Mouse (Mus musculus) heart, embryonic 14.5 days (tissue): ENCODE results near the gene Tenm2. TPM values are rescaled to one million over a fixed set of nuclear protein-coding genes. Genes with fewer than 3 reads are reported as not detected.

Source experiments
- ATAC-seq: fragments of 200-750 bp; cut with Nextera tagmentation; 2 replicates; pipeline ENCODE4 v1.8.0; 2017; ENCODE audit warnings: low read depth, moderate TSS enrichment; ENCODE audit not compliant: insufficient number of reproducible peaks, insufficient read depth, low FRiP score
- H3K27ac ChIP-seq, 2 experiments: fragments of 200-500 bp in 1 of 2; fragments of 300-500 bp in 1 of 2; sonication (generic) in 1 of 2; replicated peaks in 1 of 2; 2 replicates each; pipeline ENCODE4 v1.5.1; 2012 to 2014; ENCODE audit warnings: low read depth in 2 of 2, low read length in 2 of 2, control low read depth in 1 of 2, mild to moderate bottlenecking in 1 of 2, mixed read lengths in 1 of 2; ENCODE audit not compliant: control insufficient read depth in 1 of 2, insufficient read depth in 1 of 2
- H3K27me3 ChIP-seq: fragments of 300-500 bp; sonication (generic); 2 replicates; pipeline ENCODE4 v1.6.1; 2014; ENCODE audit warnings: mild to moderate bottlenecking, low read length, control low read depth; ENCODE audit not compliant: control insufficient read depth, insufficient read depth
- H3K36me3 ChIP-seq: fragments of 300-500 bp; sonication (generic); 2 replicates; pipeline ENCODE4 v1.6.1; 2014; ENCODE audit warnings: mild to moderate bottlenecking, control low read depth, low read length, mixed read lengths; ENCODE audit not compliant: control insufficient read depth, insufficient read depth
- H3K4me1 ChIP-seq, 2 experiments: fragments of 200-500 bp in 1 of 2; fragments of 300-500 bp in 1 of 2; sonication (generic) in 1 of 2; 2 replicates each; pipeline ENCODE4 v1.6.1; 2012 to 2014; ENCODE audit warnings: low read length in 2 of 2, control low read depth in 1 of 2, mixed read lengths in 1 of 2; ENCODE audit not compliant: control insufficient read depth in 2 of 2, insufficient read depth in 2 of 2
- H3K4me2 ChIP-seq: fragments of 300-500 bp; sonication (generic); 2 replicates; pipeline ENCODE4 v1.6.1; 2014; ENCODE audit warnings: mild to moderate bottlenecking, low read length
- H3K4me3 ChIP-seq, 2 experiments: fragments of 200-500 bp in 1 of 2; fragments of 300-500 bp in 1 of 2; sonication (generic) in 1 of 2; 2 replicates each; pipeline ENCODE4 v1.5.1; 2012 to 2014; ENCODE audit warnings: low read length in 2 of 2, mild to moderate bottlenecking in 2 of 2, control low read depth in 1 of 2, low read depth in 1 of 2, moderate library complexity in 1 of 2; ENCODE audit not compliant: control insufficient read depth in 1 of 2, insufficient read depth in 1 of 2
- H3K9ac ChIP-seq: fragments of 300-500 bp; sonication (generic); 2 replicates; pipeline ENCODE4 v1.6.1; 2014; ENCODE audit warnings: mild to moderate bottlenecking, low read length
- H3K9me3 ChIP-seq: fragments of 300-500 bp; sonication (generic); 2 replicates; pipeline ENCODE4 v1.6.1; 2016; ENCODE audit warnings: low read length, control low read depth; ENCODE audit not compliant: control insufficient read depth
- WGBS: fragments of 180-500 bp; shearing (Covaris S2); extraction: QIAGEN DNeasy Blood & Tissue Kit; methylation state at CpG from one replicate; pipeline ENCODE4 v1.1.7; 2014; 5-methylcytosine and 5-hydroxymethylcytosine counted together
- polyA plus RNA-seq: library from polyadenylated mRNA; unstranded; fragments of >200 nt; fragmentation: Nextera tagmentation; extraction: Ambion mirVana; gene quantifications from 2 replicates; pipeline ENCODE4 v1.2.1, GENCODE M21; 2014

The Tenm2 gene
- polyA plus RNA-seq, 1 experiment from 2014 or later, result 0.96 TPM

- H3K4me3 ChIP-seq, result no peak overlapping the region
- 76% methylated on average over 3 of the region's 3 CpGs for WGBS
- no peak overlapping the region for H3K4me2 ChIP-seq
Measured at GRCm38 (mm10) chr11:36149092-36149491, 1086.7 kb downstream of the Tenm2 start.

DNA sequence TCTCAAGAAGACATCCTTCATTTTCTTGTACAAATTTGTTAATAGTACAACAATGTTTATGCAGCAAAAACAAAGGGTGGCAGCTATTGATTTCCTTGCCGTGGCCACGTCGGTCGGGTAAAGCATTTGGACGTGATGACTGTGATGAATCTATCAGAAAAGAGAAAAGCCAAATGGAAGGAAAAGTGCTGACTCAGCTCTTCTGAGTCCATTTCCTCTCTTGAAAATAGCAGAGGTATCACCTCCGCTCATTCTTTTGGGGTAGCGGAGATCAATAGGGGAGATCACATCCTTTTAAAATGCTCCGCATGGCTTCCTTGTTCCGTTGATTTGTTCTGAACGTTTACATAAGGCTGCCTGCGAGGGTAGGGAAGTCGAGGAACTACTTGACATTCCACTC, 1090.7 kb downstream of the Tenm2 start:
- 81% methylated on average over 12 of the region's 12 CpGs for WGBS
- Histone ChIP-seq H3K4me1 (0 out of 4 replicates have a peak, but pooled peaks cover 0 to 2% of the 10 kb centered on the region in 2 experiments), H3K4me2 (no peak overlapping the region), H3K9me3 (no peaks in the 10 kb centered on the region), H3K27me3 (no peaks in the 10 kb centered on the region), H3K27ac (no peak overlapping the region), H3K36me3 (no peaks in the 10 kb centered on the region), H3K9ac (no peak overlapping the region), H3K4me3 (no peak overlapping the region)
- no peak for ATAC-seq

More at GRCm38 (mm10) chr11:36149092-36149491, 1086.7 kb downstream of the Tenm2 start:
- no peaks in the 10 kb centered on the region for H3K9me3 ChIP-seq
- no peak overlapping the region for H3K9ac ChIP-seq
- H3K4me1 ChIP-seq, result peaks cover 0 to 7% of the 10 kb centered on the region in 2 experiments; a peak in 3 of 4 replicates
- no peaks in the 10 kb centered on the region for H3K36me3 ChIP-seq
- no peaks in the 10 kb centered on the region for H3K27me3 ChIP-seq
- H3K27ac ChIP-seq, result no peak overlapping the region
- no peak for ATAC-seq

DNA sequence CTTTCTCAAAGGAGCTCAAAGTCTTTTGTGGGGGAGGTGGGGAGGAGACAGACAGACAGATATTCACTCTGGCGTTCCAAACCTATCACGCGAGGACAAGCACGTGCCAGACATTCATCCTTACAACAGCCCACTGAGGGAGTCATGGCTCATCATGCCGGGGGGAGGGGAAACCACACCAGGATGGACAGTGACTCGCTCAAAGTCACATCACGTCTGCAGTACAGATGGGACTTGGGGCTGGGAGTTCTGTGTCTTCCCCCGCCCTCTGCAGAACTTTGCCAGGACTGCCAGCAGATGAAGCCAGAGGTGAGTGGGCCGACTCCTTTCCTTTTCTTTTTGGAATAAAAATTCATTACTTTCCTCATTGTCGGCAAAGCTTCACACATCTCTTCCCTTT, 1095.4 kb downstream of the Tenm2 start:
- H3K4me2 ChIP-seq, result no peak overlapping the region
- H3K4me1 ChIP-seq, result no peaks in the 10 kb centered on the region
- H3K27ac ChIP-seq, result no peak overlapping the region
- no peaks in the 10 kb centered on the region for H3K9me3 ChIP-seq
- no peak overlapping the region for H3K9ac ChIP-seq
- H3K36me3 ChIP-seq, result no peaks in the 10 kb centered on the region
- no peaks in the 10 kb centered on the region for H3K27me3 ChIP-seq
- 78% methylated on average over 10 of the region's 10 CpGs for WGBS
- no peak for ATAC-seq
- no peak overlapping the region for H3K4me3 ChIP-seq

DNA sequence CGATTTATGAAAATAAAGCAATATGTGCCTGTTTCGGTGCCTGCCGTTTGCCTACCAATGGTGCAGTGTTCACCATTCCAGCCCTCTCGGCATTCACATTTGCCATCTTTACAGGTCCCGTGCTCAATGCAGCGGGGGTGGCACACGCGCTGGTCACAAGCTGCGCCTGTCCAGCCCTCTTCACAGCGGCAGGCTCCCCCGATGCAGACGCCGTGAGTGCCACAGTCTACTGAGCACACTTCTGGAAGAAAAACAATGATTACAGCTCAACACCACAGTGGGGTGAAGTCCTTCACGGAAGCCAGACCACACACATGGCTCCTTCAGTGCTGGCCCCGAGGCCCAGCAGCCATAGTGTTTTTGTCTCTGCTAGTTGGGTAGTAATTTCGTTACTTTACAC, 1096.2 kb downstream of the Tenm2 start:
- Histone ChIP-seq H3K4me3 (no peak overlapping the region), H3K4me1 (no peaks in the 10 kb centered on the region), H3K4me2 (no peak overlapping the region), H3K9ac (no peak overlapping the region), H3K27me3 (no peaks in the 10 kb centered on the region), H3K9me3 (no peaks in the 10 kb centered on the region), H3K27ac (no peak overlapping the region), H3K36me3 (no peaks in the 10 kb centered on the region)
- 73% methylated on average over 16 of the region's 16 CpGs for WGBS
- no peak for ATAC-seq

DNA sequence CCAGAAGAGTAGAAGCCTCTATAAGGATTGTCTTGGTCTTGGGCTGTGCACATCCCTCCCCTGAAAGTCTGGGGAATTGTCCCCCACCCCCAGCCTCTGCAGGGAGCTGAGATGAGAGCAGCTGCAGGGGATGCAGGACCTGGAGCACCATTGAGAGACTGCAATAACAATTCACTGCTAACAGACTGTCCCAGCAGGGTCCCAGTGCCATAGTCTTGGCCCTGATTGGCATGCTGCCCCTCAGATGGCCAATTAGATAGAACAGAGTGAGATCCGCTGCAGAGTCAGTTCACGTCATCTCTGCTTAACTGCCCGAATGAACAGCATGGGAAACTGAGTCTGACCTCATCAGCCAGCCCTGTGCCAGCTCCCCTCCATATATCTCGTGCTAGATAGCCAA, 1097.9 kb downstream of the Tenm2 start:
- 72% methylated on average over 4 of the region's 4 CpGs for WGBS
- Histone ChIP-seq H3K9me3 (no peaks in the 10 kb centered on the region), H3K4me1 (no peaks in the 10 kb centered on the region), H3K9ac (no peak overlapping the region), H3K27ac (no peak overlapping the region), H3K4me2 (no peak overlapping the region), H3K36me3 (no peaks in the 10 kb centered on the region), H3K27me3 (no peaks in the 10 kb centered on the region), H3K4me3 (no peak overlapping the region)
- ATAC-seq, result no peak

DNA sequence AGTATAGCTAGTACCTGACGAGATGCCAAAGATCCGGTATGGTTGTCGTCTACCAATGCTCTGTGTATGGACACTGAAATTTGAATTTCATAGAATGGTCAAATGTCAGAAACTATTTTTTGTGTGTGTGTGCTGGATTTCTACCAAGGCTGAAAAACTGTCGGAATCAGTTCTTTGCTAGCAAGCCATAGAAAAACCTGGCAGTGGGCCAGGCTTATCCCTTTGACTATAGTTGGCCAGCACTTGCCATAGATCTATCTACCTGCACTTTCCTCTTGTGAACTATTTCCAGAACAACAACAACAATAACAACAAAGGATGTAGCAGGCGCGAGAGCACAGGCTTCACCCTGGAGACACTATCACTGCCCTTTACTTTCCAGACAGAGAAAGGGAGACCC, 1098.5 kb downstream of the Tenm2 start:
- no peaks in the 10 kb centered on the region for H3K9me3 ChIP-seq
- no peak for ATAC-seq
- no peak overlapping the region for H3K9ac ChIP-seq
- no peaks in the 10 kb centered on the region for H3K36me3 ChIP-seq
- 79% methylated on average over 6 of the region's 6 CpGs for WGBS
- H3K4me3 ChIP-seq, result no peak overlapping the region
- H3K27me3 ChIP-seq, result no peaks in the 10 kb centered on the region
- H3K4me2 ChIP-seq, result no peak overlapping the region
- H3K27ac ChIP-seq, result no peak overlapping the region
- H3K4me1 ChIP-seq, result no peaks in the 10 kb centered on the region

GRCm38 (mm10) chr11:36134645-36135044, 1101.1 kb downstream of the Tenm2 start:
- no peak for ATAC-seq
- Histone ChIP-seq H3K27me3 (no peaks in the 10 kb centered on the region), H3K9me3 (no peaks in the 10 kb centered on the region), H3K4me1 (no peaks in the 10 kb centered on the region), H3K27ac (no peak overlapping the region), H3K4me3 (no peak overlapping the region), H3K9ac (no peak overlapping the region), H3K36me3 (no peaks in the 10 kb centered on the region), H3K4me2 (no peak overlapping the region)
- WGBS, result 75% methylated on average over 9 of the region's 9 CpGs

DNA sequence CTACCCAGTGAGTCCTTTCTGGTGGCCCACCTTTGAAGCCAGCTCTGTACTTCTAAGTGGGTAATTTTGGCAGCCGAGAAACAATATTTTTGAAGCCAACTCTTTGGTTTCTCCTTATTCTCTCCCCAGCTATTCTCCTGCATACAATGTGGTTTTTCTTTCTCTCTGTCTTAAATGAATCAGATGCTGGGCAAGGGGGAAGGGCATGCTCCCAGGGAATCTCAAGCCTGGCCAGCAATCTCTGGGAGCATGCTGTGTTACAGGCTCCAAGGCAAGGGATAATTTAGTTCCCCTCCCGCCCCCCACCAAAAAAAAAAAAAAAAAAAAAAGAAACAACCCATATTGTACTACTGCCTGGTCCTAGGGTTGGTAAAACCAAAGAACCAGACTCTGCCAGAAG, 1112.5 kb downstream of the Tenm2 start:
- Histone ChIP-seq H3K9ac (no peak overlapping the region), H3K36me3 (no peaks in the 10 kb centered on the region), H3K9me3 (no peaks in the 10 kb centered on the region), H3K4me2 (no peak overlapping the region), H3K4me3 (no peak overlapping the region), H3K4me1 (no peaks in the 10 kb centered on the region; a peak in 1 of 4 replicates), H3K27me3 (no peaks in the 10 kb centered on the region), H3K27ac (no peak overlapping the region)
- ATAC-seq, result no peak
- WGBS, result 63% methylated on average over 2 of the region's 2 CpGs
